Mouse (Mus musculus) spleen, adult 2 months (tissue): ENCODE measurements around the gene Tmem191c.

Experiments
- CTCF ChIP-seq: fragments of 200-500 bp; IDR thresholded peaks from 2 replicates; pipeline ENCODE4 v1.5.1; 2011; ENCODE audit warnings: mild to moderate bottlenecking, inconsistent platforms; ENCODE audit not compliant: insufficient read depth, insufficient read length, insufficient replicate concordance; ENCODE audit errors: extremely low read depth
- POLR2A ChIP-seq: fragments of 200-500 bp; IDR thresholded peaks from 2 replicates; pipeline ENCODE4 v1.6.1; 2011; ENCODE audit warnings: low read depth, low read length, inconsistent platforms

DNA sequence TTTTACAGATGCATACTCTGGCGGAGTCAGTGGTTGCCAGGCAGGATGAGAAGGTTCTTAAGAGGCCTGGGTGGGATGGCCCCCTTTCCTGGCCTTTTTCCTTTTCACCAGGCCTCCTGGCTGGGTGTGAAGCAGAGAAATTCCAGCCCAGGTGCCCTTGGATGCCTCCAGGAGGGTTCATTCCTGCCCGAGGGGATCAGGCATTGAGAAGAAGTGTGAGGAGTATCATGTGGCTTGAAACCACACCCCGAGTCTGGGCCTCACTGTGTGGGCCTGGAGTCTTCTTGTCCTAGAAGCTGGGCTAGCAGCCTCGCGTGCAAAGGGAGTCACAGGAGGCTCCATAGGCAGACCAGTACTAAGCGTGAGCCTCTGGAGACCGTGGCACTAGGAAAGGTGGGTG lies 23.0 kb upstream of the Tmem191c start:
- TF ChIP-seq POLR2A = no peak
- TF ChIP-seq CTCF = no peak
